Mouse (Mus musculus): ENCODE results near the gene Dnajc24.

Gene Dnajc24

DNA sequence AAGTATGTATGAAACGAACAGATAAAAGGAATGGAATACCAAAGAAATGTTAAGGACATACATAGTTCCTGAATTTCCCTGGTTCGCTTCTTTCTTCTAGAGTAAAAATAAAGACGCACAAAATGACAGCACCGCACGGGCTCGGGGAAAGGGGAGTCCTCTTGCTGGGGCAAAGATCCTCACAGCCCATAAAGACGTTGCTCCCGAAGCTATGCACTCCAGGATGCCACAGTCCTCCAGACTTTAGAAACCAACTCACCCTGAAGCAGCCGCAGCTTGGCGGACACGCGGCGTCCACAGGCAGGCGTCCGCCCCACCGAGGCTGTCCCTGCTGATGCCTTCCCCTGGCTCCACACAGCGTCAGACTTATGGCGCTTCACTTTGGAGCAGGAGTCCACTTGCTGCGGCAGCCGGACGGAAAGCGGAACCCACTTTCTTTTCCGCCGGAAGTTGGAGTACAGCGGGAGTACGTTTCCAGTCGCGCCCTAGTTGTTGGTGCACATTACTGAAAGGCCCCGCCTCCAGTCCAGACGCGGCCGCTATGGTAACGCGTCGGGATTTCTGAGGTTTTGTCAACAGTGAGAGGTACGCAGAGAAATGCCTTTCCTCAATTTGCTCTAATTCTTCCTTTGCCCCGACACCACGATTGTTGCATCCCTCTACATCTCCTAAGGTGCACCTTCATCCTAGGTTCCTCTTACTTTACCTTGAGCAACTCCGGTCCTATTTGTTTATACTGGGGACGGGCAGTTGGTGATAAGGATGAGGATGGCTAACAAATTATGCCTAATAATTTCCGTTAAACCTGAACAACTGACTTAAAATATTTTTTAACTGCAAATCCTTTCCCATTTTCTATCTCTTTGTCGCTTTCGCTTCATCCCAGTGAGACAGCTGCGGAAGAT lies at the start of gene Dnajc24:
Dnajc24 (minus strand) TSS at position 715 of the 905 bp plus-strand sequence.
- DNase-seq (ENCODE audit: low spot score), result peak; percentile 95

DNA sequence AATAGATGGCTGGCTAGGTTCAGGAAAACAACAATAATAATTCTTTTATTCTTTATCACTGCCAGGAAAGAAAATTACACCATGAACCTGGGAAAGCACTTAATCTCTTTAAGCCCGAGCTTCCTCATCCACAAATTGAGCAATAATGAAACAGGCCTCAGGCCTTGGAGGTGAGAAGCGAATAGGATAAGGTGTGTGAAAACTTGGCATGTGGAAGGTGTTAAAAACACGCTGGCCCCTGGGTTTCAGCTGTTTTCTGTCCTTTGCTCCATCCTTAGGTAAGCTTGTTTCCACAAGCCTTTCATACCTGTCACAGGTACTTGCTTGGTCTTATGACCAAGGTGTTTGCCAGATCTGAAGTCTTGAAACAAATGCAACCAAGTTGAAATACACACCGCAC lies 43.3 kb upstream of the Dnajc24 start:
- no peak for DNase-seq (ENCODE audit: low spot score)

DNA sequence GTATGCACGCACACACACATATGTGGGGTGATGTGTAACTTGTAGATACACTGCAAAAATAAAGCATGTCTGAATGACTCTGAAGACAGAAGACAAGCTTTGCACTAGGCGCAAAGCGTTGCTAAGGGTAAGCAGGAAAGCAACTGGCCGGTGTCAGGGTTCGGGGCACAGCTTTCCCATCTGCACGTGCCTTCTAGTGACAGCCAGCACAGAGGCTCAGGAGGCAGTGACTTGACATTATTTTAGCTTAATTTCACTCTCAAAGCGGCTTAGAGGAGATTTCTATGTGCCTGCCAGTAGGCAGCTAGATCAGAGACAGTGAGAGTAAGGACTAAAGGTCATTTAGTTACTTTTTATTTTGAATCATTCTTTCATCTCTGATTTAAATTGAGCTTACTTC lies 39.1 kb upstream of the Dnajc24 start:
- DNase-seq (ENCODE audit: low spot score), result peak; percentile 48

- no peak for DNase-seq (ENCODE audit: low spot score)
Measured at GRCm38 (mm10) chr2:106041961-106042360, 38.6 kb upstream of the Dnajc24 start.

DNA sequence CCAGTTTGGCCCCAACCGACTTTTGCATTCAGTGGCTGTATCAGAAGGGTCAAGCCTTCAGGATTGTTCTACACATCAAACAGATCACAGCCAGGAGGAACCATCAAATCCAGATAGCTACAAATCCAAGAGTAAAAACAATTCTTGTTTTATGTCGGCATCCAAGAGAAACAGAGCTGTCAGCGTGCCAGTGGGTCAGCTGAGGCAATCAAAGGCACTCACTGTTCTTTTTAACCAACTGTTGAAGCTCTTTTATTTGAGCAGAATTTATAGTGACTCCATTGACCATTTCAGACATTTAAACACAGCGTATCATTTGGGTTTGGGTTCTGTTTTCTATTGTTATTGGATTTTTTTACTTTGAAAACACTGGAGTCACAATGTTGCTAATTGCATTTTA lies 34.9 kb upstream of the Dnajc24 start:
- peak; percentile 22 for DNase-seq (ENCODE audit: low spot score)

- no peak for DNase-seq (ENCODE audit: low spot score)
Measured at GRCm38 (mm10) chr2:106024895-106025294, 21.5 kb upstream of the Dnajc24 start.

DNA sequence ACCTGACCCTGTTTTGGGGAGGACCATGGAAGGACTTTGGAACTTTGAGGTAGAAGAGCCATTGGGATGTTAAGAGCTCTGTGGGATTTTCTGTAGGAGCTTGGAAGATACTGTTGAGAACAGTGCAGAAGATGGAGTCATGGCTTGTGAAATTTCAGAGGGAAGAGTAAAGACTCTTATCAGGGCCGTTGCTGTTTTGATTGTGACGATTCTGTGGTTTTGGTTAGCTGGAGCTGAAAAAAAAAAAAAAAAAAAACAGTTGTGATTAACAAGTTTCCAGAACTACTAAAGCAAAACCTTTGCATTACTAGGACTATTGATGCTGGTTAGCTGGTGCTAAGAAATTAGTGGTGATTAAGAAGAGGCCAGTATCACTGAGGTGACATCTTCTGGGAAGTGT lies 5.1 kb upstream of the Dnajc24 start:
- no peak for DNase-seq (ENCODE audit: low spot score)

DNA sequence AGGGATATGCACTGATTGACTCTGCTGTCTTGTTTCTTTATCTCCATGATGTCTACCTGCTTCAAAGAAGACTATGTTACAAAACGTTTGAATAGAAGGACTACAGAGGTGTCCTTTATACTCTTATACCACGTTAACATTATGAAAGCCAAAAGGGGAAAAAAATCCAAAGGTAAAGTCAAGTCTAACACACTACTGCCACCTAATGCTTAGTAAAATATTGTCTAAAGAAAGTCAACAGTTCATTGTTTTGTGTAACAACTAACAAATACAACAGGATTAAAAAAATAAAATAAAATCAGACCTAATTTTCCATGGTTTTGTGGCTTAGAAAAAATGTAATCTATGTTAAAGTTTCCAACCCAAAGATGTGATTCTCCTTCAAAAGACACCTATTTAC lies 15.3 kb downstream of the Dnajc24 start:
- no peak for DNase-seq (ENCODE audit: low spot score)

GRCm38 (mm10) chr2:105987131-105987530 lies 16.2 kb downstream of the Dnajc24 start:
- peak; percentile 69 for DNase-seq (ENCODE audit: low spot score)

- no peak for DNase-seq (ENCODE audit: low spot score)
Measured at GRCm38 (mm10) chr2:105985206-105985605, 18.1 kb downstream of the Dnajc24 start.

- no peak for DNase-seq (ENCODE audit: low spot score)
Measured at GRCm38 (mm10) chr2:105978065-105978464, 25.3 kb downstream of the Dnajc24 start.

DNA sequence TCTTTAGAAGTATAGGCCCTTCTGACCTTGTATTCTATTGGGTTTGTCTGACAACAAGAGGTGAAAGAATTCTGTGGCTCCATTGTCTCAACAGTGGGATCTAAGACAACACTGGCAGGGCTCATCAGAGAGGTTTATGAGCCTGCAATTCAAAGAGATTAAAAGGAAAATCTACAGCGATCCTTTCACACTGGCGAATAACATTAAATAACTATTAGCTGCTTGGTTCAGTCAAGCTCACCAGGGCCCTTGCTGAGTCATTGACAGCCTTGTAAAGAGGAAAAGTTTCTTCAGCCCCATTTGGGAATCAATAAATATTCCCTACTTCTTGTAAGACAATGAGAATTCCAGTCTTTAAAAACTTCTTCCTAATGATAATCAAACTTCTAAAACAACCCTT lies 29.4 kb downstream of the Dnajc24 start:
- DNase-seq (ENCODE audit: low spot score), result peak; percentile 31

DNA sequence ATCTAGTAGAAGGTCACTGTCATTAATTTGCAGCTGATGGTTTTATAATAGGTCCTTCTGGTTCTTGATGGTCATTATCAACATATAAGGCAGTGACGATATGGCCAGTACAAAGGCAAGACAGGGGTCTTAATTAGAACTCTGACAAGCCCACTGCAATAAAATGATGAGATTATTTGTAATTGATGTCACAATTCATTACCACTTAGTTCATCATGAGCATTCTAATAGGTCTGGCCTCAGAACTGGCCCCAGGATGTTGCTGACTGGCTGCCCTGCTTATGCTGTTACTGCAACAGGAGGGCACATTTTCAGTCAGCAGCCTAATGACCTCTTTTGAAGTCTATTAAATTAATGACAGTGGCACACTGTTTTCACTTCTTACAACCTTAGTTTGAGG lies 39.9 kb downstream of the Dnajc24 start:
- DNase-seq (ENCODE audit: low spot score), result no peak

- DNase-seq (ENCODE audit: low spot score), result no peak
Measured at GRCm38 (mm10) chr2:105953862-105954261, 49.5 kb downstream of the Dnajc24 start.

DNA sequence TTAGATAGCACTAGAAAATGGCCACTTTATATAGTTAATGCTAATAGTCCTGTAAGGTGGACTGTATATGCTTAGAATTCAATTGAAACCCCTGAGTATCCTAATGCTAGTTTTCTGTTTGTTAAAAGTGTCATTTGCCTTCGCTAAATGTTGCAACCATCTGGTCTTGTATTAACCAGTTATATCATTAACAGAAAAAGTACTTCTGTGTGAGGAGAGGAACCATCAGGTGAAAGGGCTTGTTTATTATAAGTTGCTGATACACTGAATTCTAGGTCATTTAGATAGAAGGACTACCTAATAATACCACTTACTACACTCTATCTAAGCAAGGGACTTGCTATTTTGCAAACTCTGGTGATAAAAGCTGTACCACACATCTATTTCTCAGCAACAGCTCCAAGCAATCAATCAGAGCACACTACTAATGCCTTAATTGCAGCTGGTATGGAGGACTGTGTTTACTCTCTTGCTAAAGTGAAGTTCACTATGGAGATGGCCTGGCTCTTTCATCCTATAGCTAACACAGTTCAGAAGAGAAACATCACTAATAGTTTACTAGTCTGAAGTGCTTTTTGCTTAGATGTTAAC lies 51.9 kb downstream of the Dnajc24 start:
- no peak for DNase-seq (ENCODE audit: low spot score)

DNA sequence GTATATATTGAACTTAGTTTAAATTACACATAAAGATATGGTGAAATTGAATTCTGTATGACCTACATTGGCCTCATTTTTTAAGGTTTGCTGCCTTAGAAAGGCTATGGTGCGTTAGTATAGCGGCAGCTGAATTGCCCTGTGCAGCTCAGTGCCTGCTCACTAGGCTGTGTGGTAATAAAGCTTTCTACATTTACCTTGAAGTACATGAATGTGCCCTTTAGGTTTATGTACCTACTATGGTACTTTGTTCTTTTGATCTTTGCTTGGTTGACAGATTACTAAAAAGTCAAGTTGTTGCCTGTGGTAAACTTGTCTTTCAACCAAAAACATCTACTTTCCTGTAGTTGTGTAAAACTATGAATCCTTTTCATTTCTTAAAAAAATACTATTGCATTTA lies 53.2 kb downstream of the Dnajc24 start:
- DNase-seq (ENCODE audit: low spot score), result no peak

DNA sequence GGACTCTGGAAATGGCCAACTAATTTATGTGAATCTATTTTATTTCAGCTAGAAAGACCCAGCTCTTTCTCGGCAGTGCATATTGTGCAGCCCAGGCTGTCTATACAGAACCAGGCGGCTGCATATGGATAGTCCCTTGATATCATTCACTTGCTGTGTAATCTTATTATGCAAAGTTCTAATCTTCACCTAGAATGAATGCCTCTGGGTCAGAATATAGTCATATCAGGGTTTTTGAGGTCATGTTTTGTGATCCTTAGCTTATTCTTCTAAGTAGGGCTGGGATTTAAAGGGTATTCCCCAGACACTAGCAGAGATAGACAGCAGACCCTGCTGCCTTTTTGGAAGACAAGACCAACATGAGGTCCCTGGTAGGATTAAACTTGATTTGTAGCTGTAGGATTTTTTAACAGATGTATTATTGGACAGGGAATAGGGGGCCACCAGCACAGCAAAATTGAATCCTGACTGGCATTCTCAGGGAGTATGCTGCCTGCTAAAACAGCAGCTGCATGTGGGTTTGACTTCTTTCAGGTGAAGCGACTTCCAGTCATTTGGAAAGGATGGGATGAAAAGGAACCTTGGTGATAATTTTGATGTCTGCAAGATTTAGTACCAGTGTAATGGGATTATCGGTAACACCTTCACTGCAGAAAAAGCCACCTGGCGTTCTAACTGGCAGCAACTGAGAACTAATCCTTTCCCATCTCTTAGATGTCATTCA lies 85.6 kb downstream of the Dnajc24 start:
- no peak for DNase-seq (ENCODE audit: low spot score)
